Mouse (Mus musculus): ENCODE measurements around the gene Gm20388. TPM values are rescaled to one million over a fixed set of nuclear protein-coding genes. Genes with fewer than 3 reads are reported as not detected.
A peak's percentile ranks its signal among the peaks of the same experiment; 100 is the strongest.

Gm20388 gene
- total RNA-seq, 2 experiments from 2014 or later, result 11.4 to 18.1 TPM

GRCm38 (mm10) chr8:124288215-124288864 is 4377.7 kb downstream of the Gm20388 start:
- no peak for ATAC-seq (replicated peaks; ENCODE audit: low FRiP score, low TSS enrichment, poor library complexity, severe bottlenecking)

- no peak for ATAC-seq (replicated peaks; ENCODE audit: low FRiP score, low TSS enrichment, poor library complexity, severe bottlenecking)
Observed at GRCm38 (mm10) chr8:124289481-124290050, 4378.9 kb downstream of the Gm20388 start.

- ATAC-seq (replicated peaks; ENCODE audit: low FRiP score, low TSS enrichment, poor library complexity, severe bottlenecking), result peak; percentile 60
Observed at GRCm38 (mm10) chr8:124290911-124291691, 4380.5 kb downstream of the Gm20388 start.

GRCm38 (mm10) chr8:124291693-124292092 is 4381.1 kb downstream of the Gm20388 start:
- no peak for ATAC-seq (replicated peaks; ENCODE audit: low FRiP score, low TSS enrichment, poor library complexity, severe bottlenecking)

- no peak for ATAC-seq (replicated peaks; ENCODE audit: low FRiP score, low TSS enrichment, poor library complexity, severe bottlenecking)
Observed at GRCm38 (mm10) chr8:124292965-124293364, 4382.3 kb downstream of the Gm20388 start.

- ATAC-seq (replicated peaks; ENCODE audit: low FRiP score, low TSS enrichment, poor library complexity, severe bottlenecking), result 0 out of 2 replicates have a peak, but pooled peaks have one; percentile 22
Observed at GRCm38 (mm10) chr8:124294425-124294824, 4383.8 kb downstream of the Gm20388 start.

- ATAC-seq (replicated peaks; ENCODE audit: low FRiP score, low TSS enrichment, poor library complexity, severe bottlenecking), result peak; percentile 18; the same call in 1 of the 2 replicates
Observed at GRCm38 (mm10) chr8:124294900-124295299, 4384.3 kb downstream of the Gm20388 start.

GRCm38 (mm10) chr8:124295357-124295756 is 4384.7 kb downstream of the Gm20388 start:
- no peak for ATAC-seq (replicated peaks; ENCODE audit: low FRiP score, low TSS enrichment, poor library complexity, severe bottlenecking)

GRCm38 (mm10) chr8:124301512-124301911 is 4390.9 kb downstream of the Gm20388 start:
- ATAC-seq (replicated peaks; ENCODE audit: low FRiP score, low TSS enrichment, poor library complexity, severe bottlenecking), result no peak

GRCm38 (mm10) chr8:124301935-124302555 is 4391.4 kb downstream of the Gm20388 start:
- ATAC-seq (replicated peaks; ENCODE audit: low FRiP score, low TSS enrichment, poor library complexity, severe bottlenecking), result no peak

- no peak for ATAC-seq (replicated peaks; ENCODE audit: low FRiP score, low TSS enrichment, poor library complexity, severe bottlenecking)
Observed at GRCm38 (mm10) chr8:124303211-124303902, 4392.7 kb downstream of the Gm20388 start.

- no peak for ATAC-seq (replicated peaks; ENCODE audit: low FRiP score, low TSS enrichment, poor library complexity, severe bottlenecking)
Observed at GRCm38 (mm10) chr8:124304141-124304540, 4393.5 kb downstream of the Gm20388 start.

GRCm38 (mm10) chr8:124306574-124306973 is 4395.9 kb downstream of the Gm20388 start:
- ATAC-seq (replicated peaks; ENCODE audit: low FRiP score, low TSS enrichment, poor library complexity, severe bottlenecking), result no peak

GRCm38 (mm10) chr8:124307700-124308099 is 4397.1 kb downstream of the Gm20388 start:
- ATAC-seq (replicated peaks; ENCODE audit: low FRiP score, low TSS enrichment, poor library complexity, severe bottlenecking), result no peak

GRCm38 (mm10) chr8:124310509-124310908 is 4399.9 kb downstream of the Gm20388 start:
- ATAC-seq (replicated peaks; ENCODE audit: low FRiP score, low TSS enrichment, poor library complexity, severe bottlenecking), result no peak

- ATAC-seq (replicated peaks; ENCODE audit: low FRiP score, low TSS enrichment, poor library complexity, severe bottlenecking), result no peak
Observed at GRCm38 (mm10) chr8:124311111-124311510, 4400.5 kb downstream of the Gm20388 start.

GRCm38 (mm10) chr8:124311723-124312122 is 4401.1 kb downstream of the Gm20388 start:
- no peak for ATAC-seq (replicated peaks; ENCODE audit: low FRiP score, low TSS enrichment, poor library complexity, severe bottlenecking)

- ATAC-seq (replicated peaks; ENCODE audit: low FRiP score, low TSS enrichment, poor library complexity, severe bottlenecking), result no peak
Observed at GRCm38 (mm10) chr8:124312228-124312627, 4401.6 kb downstream of the Gm20388 start.

- ATAC-seq (replicated peaks; ENCODE audit: low FRiP score, low TSS enrichment, poor library complexity, severe bottlenecking), result no peak
Observed at GRCm38 (mm10) chr8:124314803-124315202, 4404.2 kb downstream of the Gm20388 start.

Measured in megakaryocyte-erythroid progenitor cell, adult 5-6 weeks (primary cell).